Mouse (Mus musculus): ENCODE measurements at regions not wholly inside any gene's neighbourhood (a gene's known extent, or its start where the extent isn't known, plus 50 kb on each side); places are given as distances from the start of the nearest gene placed in this dataset.

GRCm38 (mm10) chr9:91798171-91798836 is 394.4 kb upstream of the Plscr5 start:
- no peak for DNase-seq
- no peak overlapping the region for H3K4me3 ChIP-seq (replicated peaks; ENCODE audit: low read depth, low read length)
- ATAC-seq (ENCODE audit: low FRiP score, low TSS enrichment), result no peak
- H3K4me2 ChIP-seq (ENCODE audit: low read length), result no peak overlapping the region
- no peaks in the 10 kb centered on the region for H3K27me3 ChIP-seq (ENCODE audit: control insufficient read depth, insufficient read depth, low read length)
- 94% methylated on average over 10 of the region's 10 CpGs for WGBS
- no peak overlapping the region for H3K27ac ChIP-seq (replicated peaks; ENCODE audit: low read depth, low read length)
- H3K36me3 ChIP-seq (ENCODE audit: control insufficient read depth, insufficient read depth, low read length), result no peaks in the 10 kb centered on the region
- no peaks in the 10 kb centered on the region for H3K4me1 ChIP-seq (ENCODE audit: control insufficient read depth, insufficient read depth, low read length)
- H3K9ac ChIP-seq (replicated peaks; ENCODE audit: low read length), result no peak overlapping the region
- H3K9me3 ChIP-seq (ENCODE audit: control insufficient read depth, low read length), result no peaks in the 10 kb centered on the region

GRCm38 (mm10) chr9:91796976-91797375 is 395.8 kb upstream of the Plscr5 start:
- Histone ChIP-seq H3K4me1 (ENCODE audit: control insufficient read depth, insufficient read depth, low read length) (no peaks in the 10 kb centered on the region), H3K9me3 (ENCODE audit: control insufficient read depth, low read length) (no peaks in the 10 kb centered on the region), H3K27ac (replicated peaks; ENCODE audit: low read depth, low read length) (no peak overlapping the region), H3K4me3 (replicated peaks; ENCODE audit: low read depth, low read length) (no peak overlapping the region), H3K27me3 (ENCODE audit: control insufficient read depth, insufficient read depth, low read length) (no peaks in the 10 kb centered on the region), H3K9ac (replicated peaks; ENCODE audit: low read length) (no peak overlapping the region), H3K36me3 (ENCODE audit: control insufficient read depth, insufficient read depth, low read length) (no peaks in the 10 kb centered on the region), H3K4me2 (ENCODE audit: low read length) (no peak overlapping the region)
- ATAC-seq (ENCODE audit: low FRiP score, low TSS enrichment), result no peak
- DNase-seq, result no peak
- WGBS, result 91% methylated on average over 4 of the region's 4 CpGs

GRCm38 (mm10) chr9:91752935-91753334 is 387.3 kb upstream of the Zic1 start:
- no peak for ATAC-seq (ENCODE audit: low FRiP score, low TSS enrichment)
- WGBS, result 72% methylated on average over 1 of the region's 1 CpGs
- no peaks in the 10 kb centered on the region for H3K4me1 ChIP-seq (ENCODE audit: control insufficient read depth, insufficient read depth, low read length)
- H3K9me3 ChIP-seq (ENCODE audit: control insufficient read depth, low read length), result no peaks in the 10 kb centered on the region
- H3K4me3 ChIP-seq (replicated peaks; ENCODE audit: low read depth, low read length), result no peak overlapping the region
- no peaks in the 10 kb centered on the region for H3K36me3 ChIP-seq (ENCODE audit: control insufficient read depth, insufficient read depth, low read length)
- no peaks in the 10 kb centered on the region for H3K27me3 ChIP-seq (ENCODE audit: control insufficient read depth, insufficient read depth, low read length)
- no peak overlapping the region for H3K27ac ChIP-seq (replicated peaks; ENCODE audit: low read depth, low read length)
- no peak overlapping the region for H3K4me2 ChIP-seq (ENCODE audit: low read length)
- H3K9ac ChIP-seq (replicated peaks; ENCODE audit: low read length), result no peak overlapping the region
- DNase-seq, result no peak

- DNase-seq (no peak), ATAC-seq (ENCODE audit: low FRiP score, low TSS enrichment) (no peak)
- no peaks in the 10 kb centered on the region for H3K4me1 ChIP-seq (ENCODE audit: control insufficient read depth, insufficient read depth, low read length)
- H3K9me3 ChIP-seq (ENCODE audit: control insufficient read depth, low read length), result no peaks in the 10 kb centered on the region
- no peaks in the 10 kb centered on the region for H3K27me3 ChIP-seq (ENCODE audit: control insufficient read depth, insufficient read depth, low read length)
- no peak overlapping the region for H3K4me3 ChIP-seq (replicated peaks; ENCODE audit: low read depth, low read length)
- no peaks in the 10 kb centered on the region for H3K36me3 ChIP-seq (ENCODE audit: control insufficient read depth, insufficient read depth, low read length)
- H3K27ac ChIP-seq (replicated peaks; ENCODE audit: low read depth, low read length), result no peak overlapping the region
- H3K9ac ChIP-seq (replicated peaks; ENCODE audit: low read length), result no peak overlapping the region
- no peak overlapping the region for H3K4me2 ChIP-seq (ENCODE audit: low read length)
- 91% methylated on average over 5 of the region's 5 CpGs for WGBS
Observed at GRCm38 (mm10) chr9:91711106-91711505, 345.5 kb upstream of the Zic1 start.

GRCm38 (mm10) chr9:91680859-91681258 is 315.2 kb upstream of the Zic1 start:
- no peaks in the 10 kb centered on the region for H3K27me3 ChIP-seq (ENCODE audit: control insufficient read depth, insufficient read depth, low read length)
- 0 out of 2 replicates have a peak overlapping the region, but pooled peaks have one; percentile 26 for H3K27ac ChIP-seq (replicated peaks; ENCODE audit: low read depth, low read length)
- peak; percentile 48 for DNase-seq
- no peaks in the 10 kb centered on the region for H3K4me1 ChIP-seq (ENCODE audit: control insufficient read depth, insufficient read depth, low read length)
- H3K9ac ChIP-seq (replicated peaks; ENCODE audit: low read length), result no peak overlapping the region
- no peaks in the 10 kb centered on the region for H3K36me3 ChIP-seq (ENCODE audit: control insufficient read depth, insufficient read depth, low read length)
- 53% methylated on average over 6 of the region's 6 CpGs for WGBS
- no peak overlapping the region for H3K4me3 ChIP-seq (replicated peaks; ENCODE audit: low read depth, low read length)
- peak; percentile 68; the same call in 1 of the 2 replicates for ATAC-seq (ENCODE audit: low FRiP score, low TSS enrichment)
- no peaks in the 10 kb centered on the region for H3K9me3 ChIP-seq (ENCODE audit: control insufficient read depth, low read length)
- no peak overlapping the region for H3K4me2 ChIP-seq (ENCODE audit: low read length)

GRCm38 (mm10) chr9:91666667-91667066 is 301.1 kb upstream of the Zic1 start:
- Histone ChIP-seq H3K9ac (replicated peaks; ENCODE audit: low read length) (no peak overlapping the region), H3K4me1 (ENCODE audit: control insufficient read depth, insufficient read depth, low read length) (no peaks in the 10 kb centered on the region), H3K4me2 (ENCODE audit: low read length) (no peak overlapping the region), H3K27me3 (ENCODE audit: control insufficient read depth, insufficient read depth, low read length) (no peaks in the 10 kb centered on the region), H3K9me3 (ENCODE audit: control insufficient read depth, low read length) (no peaks in the 10 kb centered on the region), H3K4me3 (replicated peaks; ENCODE audit: low read depth, low read length) (no peak overlapping the region), H3K36me3 (ENCODE audit: control insufficient read depth, insufficient read depth, low read length) (no peaks in the 10 kb centered on the region), H3K27ac (replicated peaks; ENCODE audit: low read depth, low read length) (no peak overlapping the region)
- ATAC-seq (ENCODE audit: low FRiP score, low TSS enrichment), result no peak
- WGBS, result 91% methylated on average over 1 of the region's 1 CpGs
- DNase-seq, result no peak

- Histone ChIP-seq H3K4me2 (ENCODE audit: low read length) (no peak overlapping the region), H3K36me3 (ENCODE audit: control insufficient read depth, insufficient read depth, low read length) (no peaks in the 10 kb centered on the region), H3K27ac (replicated peaks; ENCODE audit: low read depth, low read length) (no peak overlapping the region), H3K27me3 (ENCODE audit: control insufficient read depth, insufficient read depth, low read length) (no peaks in the 10 kb centered on the region), H3K9me3 (ENCODE audit: control insufficient read depth, low read length) (no peaks in the 10 kb centered on the region), H3K4me3 (replicated peaks; ENCODE audit: low read depth, low read length) (no peak overlapping the region), H3K9ac (replicated peaks; ENCODE audit: low read length) (no peak overlapping the region), H3K4me1 (ENCODE audit: control insufficient read depth, insufficient read depth, low read length) (no peaks in the 10 kb centered on the region)
- ATAC-seq (ENCODE audit: low FRiP score, low TSS enrichment) (no peak), DNase-seq (peak; percentile 19)
- 68% methylated on average over 2 of the region's 2 CpGs for WGBS
Observed at GRCm38 (mm10) chr9:91660089-91660488, 294.5 kb upstream of the Zic1 start.

- no peak for ATAC-seq (ENCODE audit: low FRiP score, low TSS enrichment)
Observed at GRCm38 (mm10) chr9:91654071-91654470, 288.5 kb upstream of the Zic1 start.

GRCm38 (mm10) chr9:91652384-91653100 is 286.9 kb upstream of the Zic1 start:
- Histone ChIP-seq H3K4me2 (ENCODE audit: low read length) (no peak overlapping the region), H3K36me3 (ENCODE audit: control insufficient read depth, insufficient read depth, low read length) (no peaks in the 10 kb centered on the region), H3K9ac (replicated peaks; ENCODE audit: low read length) (no peak overlapping the region), H3K27ac (replicated peaks; ENCODE audit: low read depth, low read length) (no peak overlapping the region), H3K4me1 (ENCODE audit: control insufficient read depth, insufficient read depth, low read length) (no peaks in the 10 kb centered on the region), H3K27me3 (ENCODE audit: control insufficient read depth, insufficient read depth, low read length) (no peaks in the 10 kb centered on the region), H3K4me3 (replicated peaks; ENCODE audit: low read depth, low read length) (no peak overlapping the region), H3K9me3 (ENCODE audit: control insufficient read depth, low read length) (no peaks in the 10 kb centered on the region)
- no peak for ATAC-seq (ENCODE audit: low FRiP score, low TSS enrichment)
- 67% methylated on average over 8 of the region's 8 CpGs for WGBS
- peak; percentile 28 for DNase-seq

More at GRCm38 (mm10) chr9:91654071-91654470, 288.5 kb upstream of the Zic1 start:
- Histone ChIP-seq H3K4me2 (ENCODE audit: low read length) (no peak overlapping the region), H3K9ac (replicated peaks; ENCODE audit: low read length) (no peak overlapping the region), H3K4me3 (replicated peaks; ENCODE audit: low read depth, low read length) (no peak overlapping the region), H3K9me3 (ENCODE audit: control insufficient read depth, low read length) (no peaks in the 10 kb centered on the region), H3K27ac (replicated peaks; ENCODE audit: low read depth, low read length) (no peak overlapping the region), H3K4me1 (ENCODE audit: control insufficient read depth, insufficient read depth, low read length) (no peaks in the 10 kb centered on the region), H3K36me3 (ENCODE audit: control insufficient read depth, insufficient read depth, low read length) (no peaks in the 10 kb centered on the region), H3K27me3 (ENCODE audit: control insufficient read depth, insufficient read depth, low read length) (no peaks in the 10 kb centered on the region)
- WGBS, result 32% methylated on average over 4 of the region's 4 CpGs
- peak; percentile 66 for DNase-seq

All from midbrain, embryonic 14.5 days (tissue).